Mouse (Mus musculus) urinary bladder, adult 2 months (tissue): ENCODE measurements around the gene Acvr1. TPM values are rescaled to one million over a fixed set of nuclear protein-coding genes. Genes with fewer than 3 reads are reported as not detected.

ENCODE experiments used
- DNase-seq: peaks from one replicate; pipeline ENCODE4 v3.0.0; 2022; ENCODE audit warnings: low spot score
- polyA plus RNA-seq: library from polyadenylated mRNA; depleted of rRNA; stranded (reverse); fragments of >200 nt; gene quantifications from 2 replicates; pipeline ENCODE4 v1.2.3, GENCODE M21; 2012; rRNA removed

The Acvr1 gene
- 21.9 and 31.2 TPM in 2 replicates for polyA plus RNA-seq

- peak; percentile 78 for DNase-seq
Observed at GRCm38 (mm10) chr2:58567066-58567810, at the start of gene Acvr1, which contains the start of gene Upp2. Gene Acvr1 (minus strand): TSS chr2:58567157. Gene Upp2 (plus strand): TSS chr2:58567298.

DNA sequence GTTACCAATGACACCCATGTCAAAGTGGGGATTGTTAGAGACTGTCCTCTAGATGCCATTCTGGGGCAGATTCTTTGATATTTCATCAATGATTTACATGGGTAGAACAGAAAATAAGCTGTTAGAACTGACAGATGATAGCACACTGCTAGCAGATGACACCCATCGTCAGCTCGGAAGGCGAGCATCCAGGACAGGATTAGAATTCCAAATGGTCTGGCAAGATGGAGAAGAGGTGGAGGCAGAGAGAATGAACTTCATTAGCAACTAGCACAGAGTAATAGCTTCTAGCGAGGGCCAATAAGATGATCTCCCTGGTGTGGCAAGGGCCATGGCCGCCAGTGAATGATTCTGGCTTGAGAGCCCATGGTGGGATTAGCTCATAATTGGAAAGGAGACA is 48.8 kb upstream of the Acvr1 start:
- DNase-seq, result no peak

GRCm38 (mm10) chr2:58614851-58615250 is 47.9 kb upstream of the Acvr1 start:
- no peak for DNase-seq

DNA sequence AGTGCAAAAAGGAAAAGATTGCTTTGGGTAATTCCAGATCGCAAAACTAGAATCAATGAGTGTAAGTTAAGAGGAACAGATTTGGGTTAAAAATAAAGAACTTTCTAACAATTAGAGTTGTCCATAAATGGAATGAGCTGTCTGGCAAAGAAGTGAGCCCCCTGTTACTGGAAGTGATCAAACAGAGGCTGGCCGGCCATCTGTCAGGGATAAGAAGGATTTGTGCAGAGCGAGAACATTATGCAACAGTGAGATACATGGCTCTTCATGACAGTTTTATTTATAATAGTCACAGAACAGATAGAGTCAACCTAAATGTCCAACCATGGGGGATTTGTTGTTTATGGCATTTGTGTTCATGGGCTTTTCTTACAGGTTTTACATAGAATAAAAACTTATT is 46.8 kb upstream of the Acvr1 start:
- DNase-seq, result no peak

DNA sequence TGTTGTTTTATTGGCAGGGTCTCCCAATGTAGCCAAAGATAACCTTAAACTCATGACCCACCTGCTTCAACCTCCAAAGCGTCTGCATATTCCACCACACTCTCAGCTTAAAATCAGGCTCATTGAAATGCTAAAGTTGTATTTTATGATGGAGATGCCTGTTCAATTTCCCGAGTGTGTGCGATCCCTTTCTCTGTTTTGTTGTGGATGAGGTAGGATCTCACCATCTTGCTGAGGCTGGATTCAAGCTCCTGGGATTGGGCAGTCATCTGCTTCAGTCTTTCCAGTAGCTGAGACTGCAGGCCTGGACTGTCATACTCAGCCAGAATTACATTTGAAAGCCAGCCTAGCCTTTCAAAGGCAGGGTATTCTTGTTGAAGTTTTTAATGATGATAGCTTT is 37.8 kb upstream of the Acvr1 start:
- DNase-seq, result no peak

GRCm38 (mm10) chr2:58603379-58603778 is 36.4 kb upstream of the Acvr1 start:
- DNase-seq, result no peak

DNA sequence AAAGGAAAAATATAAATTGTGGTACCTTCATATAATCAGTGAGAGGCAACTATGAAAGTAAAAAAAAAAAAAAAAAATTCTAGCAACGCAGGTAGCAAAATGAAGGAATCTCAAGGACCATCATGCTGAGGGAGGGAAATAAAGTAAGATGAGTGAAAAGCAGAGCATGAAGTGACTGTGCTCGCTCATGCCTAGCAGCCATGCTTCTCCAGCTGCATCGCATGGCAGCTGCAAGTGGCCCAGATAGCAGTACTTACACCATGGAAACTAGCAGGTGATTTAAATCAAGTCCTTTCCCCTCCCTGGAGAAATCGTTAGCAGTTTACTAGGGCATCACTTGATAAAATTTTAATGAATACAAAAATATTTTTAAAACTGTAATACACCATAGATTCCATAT is 34.4 kb upstream of the Acvr1 start:
- no peak for DNase-seq

DNA sequence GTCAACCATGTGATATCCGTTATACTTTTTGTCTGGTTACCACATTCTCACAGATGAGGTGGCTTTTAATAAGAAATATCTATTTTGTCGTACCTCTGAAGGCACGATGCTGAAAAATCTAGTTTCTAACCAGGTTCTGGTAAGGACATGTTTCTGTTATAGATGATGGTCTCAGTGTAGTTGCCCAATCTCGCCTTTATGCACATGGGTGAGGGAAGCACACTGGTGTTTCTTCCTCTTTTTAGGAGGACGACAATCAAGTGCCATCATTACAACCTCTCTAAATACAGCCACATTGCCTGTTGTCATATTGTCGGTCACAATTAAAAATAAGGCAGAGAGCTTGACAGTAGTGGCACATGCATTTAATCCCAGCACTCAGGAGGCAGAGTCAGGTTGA is 32.7 kb upstream of the Acvr1 start:
- DNase-seq, result no peak

GRCm38 (mm10) chr2:58597556-58597955 is 30.6 kb upstream of the Acvr1 start:
- DNase-seq, result no peak

DNA sequence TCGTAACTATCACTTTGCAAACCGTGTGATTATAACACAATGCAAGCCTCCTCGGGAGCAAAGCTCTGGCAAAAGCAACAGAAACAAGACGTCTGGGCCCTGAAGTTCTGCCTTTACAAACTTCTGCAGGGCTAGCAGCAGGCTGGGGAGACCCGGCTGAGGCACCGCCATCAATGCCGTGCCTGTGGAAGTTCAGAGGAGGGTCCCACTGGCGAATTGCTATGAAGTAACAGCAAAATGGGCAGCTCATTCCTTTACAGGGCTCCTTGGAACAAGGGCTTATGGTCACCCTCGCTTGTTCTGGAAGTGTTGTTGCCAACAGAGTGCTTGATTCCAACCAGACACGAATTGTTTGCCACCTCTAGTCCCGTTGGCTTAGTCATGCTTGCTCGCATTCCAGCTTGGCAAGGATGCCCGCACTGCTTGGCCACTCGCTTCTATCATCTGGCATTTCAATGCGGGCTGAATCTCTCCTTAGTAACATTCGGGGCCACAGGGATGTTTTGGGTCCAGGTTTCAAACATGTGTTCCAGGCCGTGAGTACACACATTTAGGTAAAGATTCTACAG is 29.9 kb upstream of the Acvr1 start:
- DNase-seq, result no peak

GRCm38 (mm10) chr2:58595350-58595749 is 28.4 kb upstream of the Acvr1 start:
- DNase-seq, result no peak

- no peak for DNase-seq
Observed at GRCm38 (mm10) chr2:58590055-58590454, 23.1 kb upstream of the Acvr1 start.

DNA sequence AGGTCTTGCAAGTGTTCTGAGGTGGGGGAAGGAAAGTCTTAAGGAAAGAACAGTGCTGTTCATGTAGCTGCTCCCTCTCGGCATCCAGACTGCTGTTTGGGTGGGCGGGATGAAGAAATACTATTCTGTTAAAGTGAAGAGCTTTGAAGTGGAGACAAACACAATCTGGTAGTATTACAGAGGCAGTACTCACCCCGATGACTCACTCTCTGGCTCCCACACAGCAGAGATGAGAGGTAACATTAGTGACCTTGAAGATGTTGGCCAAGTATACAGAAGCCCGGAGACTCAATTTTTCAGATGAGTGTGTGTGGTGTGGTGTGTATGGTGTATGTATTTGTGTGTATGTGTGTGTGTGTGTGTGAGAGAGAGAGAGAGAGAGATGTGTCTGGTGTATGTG is 22.7 kb upstream of the Acvr1 start:
- no peak for DNase-seq

DNA sequence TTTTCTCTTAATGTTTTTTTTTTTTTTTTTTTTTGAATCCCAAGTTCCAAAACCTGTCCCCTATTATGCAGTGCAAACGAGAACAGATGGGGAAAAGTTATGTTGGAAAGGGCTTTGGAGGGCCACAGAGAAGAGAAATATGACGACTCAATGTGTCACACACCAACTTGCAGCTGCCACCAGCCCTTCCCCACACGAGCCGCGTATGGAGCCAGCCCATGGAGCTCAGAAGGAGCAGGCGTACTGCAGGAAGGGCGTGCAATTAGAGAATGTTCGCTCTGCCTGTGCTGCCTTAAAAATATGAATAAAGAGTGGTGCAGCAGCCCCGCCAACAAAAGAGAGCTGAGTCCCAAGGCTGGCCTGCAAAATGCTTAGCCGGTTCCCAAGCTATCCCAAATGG is 19.4 kb upstream of the Acvr1 start:
- DNase-seq, result no peak

- DNase-seq, result no peak
Observed at GRCm38 (mm10) chr2:58574167-58574566, 7.2 kb upstream of the Acvr1 start.

- DNase-seq, result no peak
Observed at GRCm38 (mm10) chr2:58568841-58569645, 2.1 kb upstream of the Acvr1 start.

DNA sequence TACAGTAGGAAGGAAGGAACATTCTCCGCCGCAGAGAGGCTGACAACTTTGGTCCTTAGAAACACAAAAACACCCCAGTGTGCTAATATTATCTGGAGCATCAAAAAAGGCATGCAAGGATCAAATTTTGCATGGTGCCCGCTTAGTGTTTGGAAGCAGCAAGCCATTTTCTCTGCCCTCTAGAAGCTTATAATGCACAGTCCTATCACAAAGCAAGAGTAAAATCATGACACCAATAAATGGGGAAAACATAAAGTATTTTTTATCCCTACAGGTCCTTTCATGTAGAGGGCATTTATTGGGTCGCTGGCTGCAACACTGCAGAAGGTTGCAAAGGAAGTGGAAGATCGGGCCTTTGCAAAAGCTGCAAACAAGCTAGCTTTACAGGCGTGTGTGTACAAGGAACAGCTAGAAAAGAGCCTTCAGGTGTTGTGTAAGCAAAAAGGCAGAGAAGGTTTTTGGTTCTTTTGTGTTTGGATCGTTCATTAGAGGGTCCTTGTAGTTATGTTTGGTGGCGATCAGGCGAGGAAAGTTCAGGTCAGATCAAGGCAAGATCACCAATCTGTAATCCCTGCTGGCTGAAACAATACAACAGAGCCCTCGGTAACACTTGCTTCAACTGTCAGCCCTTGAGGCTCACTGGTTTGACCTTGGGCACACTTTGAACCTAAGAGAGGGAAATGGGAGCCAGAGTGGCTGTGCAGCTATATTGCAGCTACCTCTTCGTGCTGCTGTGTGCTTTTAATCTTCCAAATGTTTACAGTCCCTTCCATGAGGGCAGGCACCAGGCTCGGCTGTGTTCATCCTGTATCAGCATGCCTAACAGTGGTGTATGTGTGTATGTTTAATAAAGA is 1.1 kb upstream of the Acvr1 start:
- no peak for DNase-seq

- peak; percentile 76 for DNase-seq
Observed at GRCm38 (mm10) chr2:58566410-58567065, 419 bp downstream of the Acvr1 start.

DNA sequence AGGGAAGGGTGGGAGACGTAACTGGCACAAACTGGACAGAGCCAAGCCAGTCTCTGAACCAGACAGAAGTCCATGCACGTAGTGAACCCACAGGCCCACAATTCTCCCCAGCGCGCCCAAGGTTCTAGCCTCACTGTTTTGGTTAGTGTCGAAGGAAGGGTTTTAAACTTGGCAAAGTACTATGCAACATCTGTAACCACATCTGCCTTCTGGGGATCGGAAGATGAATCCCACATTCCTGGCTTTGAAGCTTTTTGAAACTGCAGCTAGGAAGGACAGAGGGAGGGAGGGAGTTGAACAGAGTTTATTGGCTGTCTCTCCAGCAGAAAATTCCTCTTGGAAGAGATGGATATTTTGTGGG is 928 bp downstream of the Acvr1 start:
- DNase-seq, result no peak

- DNase-seq, result no peak
Observed at GRCm38 (mm10) chr2:58565267-58565666, 1.7 kb downstream of the Acvr1 start.

DNA sequence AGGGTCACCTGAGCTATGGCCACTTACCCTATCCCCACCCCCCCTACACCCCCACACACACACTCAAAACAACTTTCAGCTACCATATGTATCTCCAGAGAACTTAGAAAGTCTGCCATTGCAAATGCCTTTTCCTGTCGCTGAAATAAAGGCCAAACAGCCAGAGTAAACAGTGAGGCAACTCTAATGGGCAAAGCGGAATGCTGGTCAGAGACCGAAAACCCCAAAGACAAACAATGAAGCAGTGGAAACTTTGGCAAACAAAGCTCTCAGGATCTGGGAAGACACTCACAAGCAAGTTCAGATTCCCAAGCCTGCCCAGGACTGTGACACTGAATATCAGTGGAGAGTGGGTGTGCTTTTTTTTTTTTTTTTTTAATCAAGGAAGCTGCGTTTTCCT is 4.8 kb downstream of the Acvr1 start:
- DNase-seq, result no peak
